In genomic region chr4:139001433-139001832, GRCm38 (mm10) we compare ENCODE assay signal across 7 mouse cellular contexts. TPM values are rescaled to one million over a fixed set of nuclear protein-coding genes. Genes with fewer than 3 reads are reported as not detected.
A peak's percentile ranks its signal among the peaks of the same experiment; 100 is the strongest.
DNase-seq lines count a peak whose midpoint lies in the region; ATAC-seq and TF ChIP-seq lines count a peak whose summit lies in the region.

No protein-coding gene starts in this region.

- no peak for TF ChIP-seq POLR2A in cortical plate, adult 2 months (IDR thresholded peaks at IDR 0.05; ENCODE audit: extremely low read depth, insufficient read depth, low read length)

- no peak overlapping the region for H3K9ac ChIP-seq in kidney, postnatal 0 days (ENCODE audit: low read depth, low read length)
- no peak overlapping the region for H3K9ac ChIP-seq in neural tube, embryonic 15.5 days (replicated peaks)

- H3K4me3 ChIP-seq in kidney, postnatal 0 days (replicated peaks; ENCODE audit: low read depth, low read length) = no peak overlapping the region
- no peak overlapping the region for H3K4me3 ChIP-seq in cortical plate, adult 2 months (ENCODE audit: insufficient read depth, low read length)
- H3K4me3 ChIP-seq in neural tube, embryonic 15.5 days (replicated peaks) = no peak overlapping the region

- TF ChIP-seq CTCF in kidney, postnatal 0 days (IDR thresholded peaks at IDR 0.05; ENCODE audit: low read depth) = peak; percentile 66
- TF ChIP-seq CTCF in cortical plate, adult 2 months (IDR thresholded peaks at IDR 0.05; ENCODE audit: extremely low read depth, insufficient read depth, low read length) = peak; percentile 45

- peak; percentile 48 for DNase-seq in kidney, postnatal 0 days (ENCODE audit: low spot score)
- no peak for DNase-seq in kidney, adult 11 months
- DNase-seq in adipocyte (ENCODE audit: low spot score) = peak; percentile 23
- peak; percentile 53 to 65 for DNase-seq in kidney, postnatal 4 days
- DNase-seq in spleen, postnatal 10 days (ENCODE audit: low spot score in 2 of 2) = no peak

- no peaks in the 10 kb centered on the region for H3K27me3 ChIP-seq in kidney, postnatal 0 days (ENCODE audit: insufficient read depth, low read length)
- H3K27me3 ChIP-seq in neural tube, embryonic 15.5 days (replicated peaks) = no peaks in the 10 kb centered on the region

- no peak overlapping the region for H3K4me2 ChIP-seq in kidney, postnatal 0 days (ENCODE audit: low read length)
- no peak overlapping the region for H3K4me2 ChIP-seq in neural tube, embryonic 15.5 days

- no peaks in the 10 kb centered on the region for H3K9me3 ChIP-seq in kidney, postnatal 0 days (replicated peaks; ENCODE audit: low read length)
- no peaks in the 10 kb centered on the region for H3K9me3 ChIP-seq in neural tube, embryonic 15.5 days (replicated peaks)

- no peak overlapping the region for H3K27ac ChIP-seq in kidney, postnatal 0 days
- no peak overlapping the region for H3K27ac ChIP-seq in cortical plate, adult 2 months (ENCODE audit: insufficient read depth, low read length)
- no peak overlapping the region for H3K27ac ChIP-seq in neural tube, embryonic 15.5 days (replicated peaks)

- no peak for ATAC-seq in kidney, postnatal 0 days (replicated peaks; ENCODE audit: low FRiP score, low read depth)
- no peak for ATAC-seq in neural tube, embryonic 15.5 days (ENCODE audit: low FRiP score)

- 18% methylated on average over 6 of the region's 6 CpGs for WGBS in kidney, postnatal 0 days
- WGBS in neural tube, embryonic 15.5 days = 38% methylated on average over 6 of the region's 6 CpGs

- no peaks in the 10 kb centered on the region for H3K36me3 ChIP-seq in kidney, postnatal 0 days (ENCODE audit: insufficient read depth, low read length)
- no peaks in the 10 kb centered on the region for H3K36me3 ChIP-seq in neural tube, embryonic 15.5 days

- H3K4me1 ChIP-seq in kidney, postnatal 0 days (replicated peaks; ENCODE audit: insufficient read depth, low read length) = no peaks in the 10 kb centered on the region
- no peaks in the 10 kb centered on the region for H3K4me1 ChIP-seq in cortical plate, adult 2 months (ENCODE audit: control insufficient read depth, insufficient read depth, low read length)
- peaks cover 12% of the 10 kb centered on the region for H3K4me1 ChIP-seq in neural tube, embryonic 15.5 days

RNA-seq across cellular contexts. Expression of gene Tmco4, which starts 28.7 kb away (rescaled TPM):
- 10.2 and 10.8 TPM in 2 replicates for polyA plus RNA-seq in kidney, postnatal 0 days (2015; fragmentation: Nextera tagmentation; extraction: Ambion mirVana)
- 2.6 and 3.4 TPM in 2 replicates for polyA plus RNA-seq in cortical plate, adult 2 months (2012; rRNA removed)
- 1.2 and 3.7 TPM in 2 replicates for polyA plus RNA-seq in neural tube, embryonic 15.5 days (2015; fragmentation: Nextera tagmentation; extraction: Ambion mirVana)

RNA-seq across cellular contexts. Expression of gene Rnf186, which starts 34.5 kb away (rescaled TPM):
- polyA plus RNA-seq in kidney, postnatal 0 days (2015; fragmentation: Nextera tagmentation; extraction: Ambion mirVana) = 15.9 and 17.7 TPM in 2 replicates
- polyA plus RNA-seq in cortical plate, adult 2 months (2012; rRNA removed) = not detected in 2 replicates
- 3.5 TPM in 1 of 2 replicates, not detected in the other for polyA plus RNA-seq in neural tube, embryonic 15.5 days (2015; fragmentation: Nextera tagmentation; extraction: Ambion mirVana)

Comparison
In these comparisons a context has a peak if more than half of its experiments do, and no peak if none do; other contexts are left out.
1. DNase-seq: peak in kidney, postnatal 0 days (single experiment), adipocyte (single experiment) and kidney, postnatal 4 days (2 of 2); none in kidney, adult 11 months (single experiment) and spleen, postnatal 10 days (0 of 2).